Mouse (Mus musculus): ENCODE data around the gene Rab7b.

Gene Rab7b

DNA sequence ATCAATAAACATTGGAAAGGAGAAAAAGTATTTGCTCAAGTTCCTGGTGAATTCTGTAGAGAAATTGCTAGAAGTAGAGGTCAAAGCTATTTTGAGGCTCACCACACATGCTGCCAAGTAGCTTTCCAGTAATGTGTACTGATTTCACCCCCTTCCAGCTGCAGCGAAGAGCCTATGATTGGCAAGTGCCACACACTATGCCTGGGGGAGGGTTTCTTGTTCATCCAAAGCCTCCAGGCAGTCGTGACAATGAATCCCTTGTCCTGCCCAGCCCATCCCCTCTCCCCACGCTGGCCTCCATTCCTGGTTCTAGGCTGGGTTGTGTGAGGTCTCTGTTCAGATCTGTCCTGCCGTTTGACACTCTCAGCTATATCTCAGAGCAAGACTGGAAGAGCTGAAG is 7.8 kb downstream of the Rab7b start:
- no peak for DNase-seq

GRCm38 (mm10) chr1:131698770-131699169 is 10.3 kb downstream of the Rab7b start:
- DNase-seq, result no peak

DNA sequence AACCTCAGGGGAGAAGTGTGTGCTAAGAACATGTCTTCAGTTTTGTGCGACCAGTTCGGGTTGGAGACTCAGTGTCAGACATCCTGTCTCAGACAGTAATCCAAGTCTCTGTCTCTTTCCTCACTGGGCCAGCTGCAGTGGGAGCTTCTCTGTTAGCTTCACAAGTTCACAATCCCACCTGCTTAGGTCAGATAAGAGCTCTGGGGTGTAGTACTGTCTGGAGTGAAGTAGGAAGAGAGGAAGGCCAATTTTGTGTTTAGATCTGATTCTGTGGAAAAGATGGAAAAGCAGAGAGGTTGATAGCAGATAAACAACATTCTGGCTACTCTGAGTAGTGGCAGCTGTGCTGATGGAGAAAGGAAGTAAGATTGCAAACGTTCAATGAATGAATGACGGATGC is 11.1 kb downstream of the Rab7b start:
- DNase-seq, result no peak

DNA sequence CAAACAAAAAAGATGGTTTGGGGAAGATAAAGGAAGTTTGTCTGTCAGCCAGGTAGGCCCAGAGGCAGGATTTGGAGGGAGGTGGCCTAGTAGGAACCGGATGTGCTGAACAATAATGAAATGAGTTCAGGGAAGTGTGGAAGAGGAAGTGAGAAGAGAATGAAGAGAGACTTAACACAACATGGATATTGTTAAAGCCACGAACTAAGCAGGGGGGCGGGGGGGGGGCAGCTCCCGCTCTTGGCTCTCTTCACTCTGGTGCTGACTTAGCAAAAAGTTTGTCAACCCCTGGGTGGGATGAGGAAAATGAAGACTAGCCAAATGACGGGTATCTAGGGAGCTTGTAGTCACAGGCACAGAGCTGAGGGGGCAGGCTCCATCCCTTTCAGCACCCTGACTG is 12.0 kb downstream of the Rab7b start:
- DNase-seq, result no peak

DNA sequence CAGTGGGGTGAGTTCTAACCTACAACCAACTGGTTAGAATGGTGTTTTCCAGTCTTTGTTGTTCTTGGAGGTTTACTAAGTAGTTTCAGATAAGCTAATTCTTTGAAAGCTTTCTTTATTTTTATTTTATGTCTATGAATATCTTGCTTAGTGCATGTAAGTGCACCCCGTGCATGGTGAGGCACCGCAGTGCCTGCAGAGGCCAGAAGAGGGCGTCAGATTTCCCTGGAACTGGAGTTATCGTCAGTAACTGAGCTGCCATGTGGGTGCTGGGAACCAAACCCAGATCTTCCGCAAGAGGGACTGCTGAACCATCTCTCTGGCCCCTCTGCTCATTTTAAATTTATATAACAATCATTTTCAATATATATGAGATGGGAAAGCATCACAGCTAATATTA is 12.9 kb downstream of the Rab7b start:
- DNase-seq, result no peak

- DNase-seq, result no peak
Observed at GRCm38 (mm10) chr1:131702094-131702766, 13.7 kb downstream of the Rab7b start.

DNA sequence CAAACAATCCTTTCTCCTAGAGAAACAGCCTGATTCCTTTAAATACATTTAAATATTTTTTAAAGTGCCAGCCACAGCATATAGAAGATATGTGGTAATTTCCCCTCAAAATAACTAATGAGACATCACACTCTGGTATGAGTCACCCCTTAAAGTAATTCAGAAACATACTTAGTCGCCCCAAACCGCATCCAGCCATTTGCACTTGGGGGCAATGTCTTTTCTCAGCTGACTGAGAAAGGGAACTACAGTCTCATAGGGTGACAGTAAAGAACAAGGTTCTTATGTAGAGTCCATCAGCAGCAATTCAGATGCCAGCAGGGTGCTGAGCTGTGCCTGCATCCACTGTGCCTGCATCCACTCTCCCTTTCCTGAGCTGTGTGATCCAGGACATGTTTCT is 15.0 kb downstream of the Rab7b start:
- DNase-seq, result no peak

- DNase-seq, result peak; percentile 65
Observed at GRCm38 (mm10) chr1:131708338-131708737, 19.8 kb downstream of the Rab7b start.

DNA sequence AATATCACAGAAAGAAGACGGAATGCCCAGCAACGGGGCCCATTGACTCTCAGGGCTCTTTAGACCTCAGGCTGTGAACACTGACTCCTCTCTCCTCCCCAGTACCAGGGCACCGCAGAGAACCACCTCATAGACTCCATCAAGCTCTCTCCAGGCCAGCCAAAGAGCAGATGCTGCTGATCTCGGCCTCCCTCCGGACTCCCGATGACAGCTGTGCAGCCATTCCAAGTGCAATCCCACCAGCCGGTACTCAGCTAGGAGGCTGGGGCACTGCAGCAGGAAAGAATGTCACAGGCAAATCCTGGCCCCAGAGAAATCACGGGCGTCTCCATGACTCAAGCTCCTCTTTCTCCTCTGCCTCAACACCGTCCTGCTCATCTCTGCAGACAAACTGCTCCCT is 23.0 kb downstream of the Rab7b start:
- no peak for DNase-seq

DNA sequence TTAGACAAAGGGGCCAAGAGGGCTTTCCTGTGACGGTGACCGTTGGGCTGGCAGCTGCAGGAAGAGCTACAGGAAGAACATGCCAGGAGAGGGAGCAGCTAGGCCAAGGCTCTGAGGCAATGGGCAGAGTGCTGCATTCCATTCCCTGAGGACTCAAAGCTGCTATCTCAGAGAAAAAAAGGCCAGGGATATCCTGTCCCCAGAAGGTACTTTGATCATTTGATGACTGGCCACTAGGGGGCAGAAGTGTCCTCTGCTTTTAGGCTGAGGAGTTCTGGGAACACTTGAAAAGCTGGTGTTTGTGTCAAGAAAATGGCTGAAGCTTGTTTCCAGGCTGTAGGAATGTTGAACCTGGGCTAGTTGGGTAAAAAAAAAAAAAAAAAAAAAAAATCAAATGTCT is 23.9 kb downstream of the Rab7b start:
- peak; percentile 82 for DNase-seq

- DNase-seq, result no peak
Observed at GRCm38 (mm10) chr1:131714388-131715337, 26.2 kb downstream of the Rab7b start.

GRCm38 (mm10) chr1:131718952-131719694 is 30.6 kb downstream of the Rab7b start:
- no peak for DNase-seq

DNA sequence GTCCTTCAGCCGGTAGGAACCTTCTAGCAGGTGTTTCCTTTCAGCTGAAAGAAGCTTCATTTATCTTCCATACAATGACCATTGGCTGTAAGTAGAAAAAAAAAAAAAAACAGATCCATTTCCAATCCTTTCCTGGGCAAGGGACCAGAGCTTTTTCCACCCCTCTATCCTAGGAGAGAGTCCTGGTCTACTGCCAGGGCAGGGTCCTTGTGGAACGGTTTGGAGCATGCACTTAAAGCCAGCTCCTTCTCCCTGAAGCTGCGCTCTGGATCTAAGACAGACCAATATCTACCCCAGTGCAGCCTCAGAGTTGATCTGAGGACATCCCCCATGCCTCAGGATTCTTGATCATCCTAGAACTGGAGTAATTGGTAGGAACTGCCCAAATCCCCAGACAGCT is 33.5 kb downstream of the Rab7b start:
- DNase-seq, result no peak

DNA sequence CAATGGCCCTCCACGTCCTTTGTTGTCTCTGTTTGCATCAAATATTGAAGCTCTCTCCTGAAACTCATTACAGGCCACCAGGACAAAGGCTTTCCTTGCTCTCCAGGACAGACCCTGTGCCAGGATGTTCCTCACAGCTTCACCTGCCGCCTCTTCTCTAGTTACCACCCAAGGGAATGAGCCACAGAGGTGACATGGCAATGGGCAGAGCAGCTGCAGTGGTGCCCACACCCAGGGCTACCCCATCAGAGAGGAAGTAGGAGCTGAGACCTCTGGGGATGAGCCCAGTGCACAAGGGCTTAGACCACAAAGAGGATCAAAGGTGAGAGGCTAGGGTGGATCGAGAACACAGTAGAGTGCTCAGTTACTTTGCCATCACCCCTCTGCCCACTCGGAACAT is 35.1 kb downstream of the Rab7b start:
- DNase-seq, result no peak

- no peak for DNase-seq
Observed at GRCm38 (mm10) chr1:131726586-131726985, 38.1 kb downstream of the Rab7b start.

- DNase-seq, result no peak
Observed at GRCm38 (mm10) chr1:131730639-131731437, 42.3 kb downstream of the Rab7b start.

- DNase-seq, result no peak
Observed at GRCm38 (mm10) chr1:131733474-131734180, 45.1 kb downstream of the Rab7b start.

DNA sequence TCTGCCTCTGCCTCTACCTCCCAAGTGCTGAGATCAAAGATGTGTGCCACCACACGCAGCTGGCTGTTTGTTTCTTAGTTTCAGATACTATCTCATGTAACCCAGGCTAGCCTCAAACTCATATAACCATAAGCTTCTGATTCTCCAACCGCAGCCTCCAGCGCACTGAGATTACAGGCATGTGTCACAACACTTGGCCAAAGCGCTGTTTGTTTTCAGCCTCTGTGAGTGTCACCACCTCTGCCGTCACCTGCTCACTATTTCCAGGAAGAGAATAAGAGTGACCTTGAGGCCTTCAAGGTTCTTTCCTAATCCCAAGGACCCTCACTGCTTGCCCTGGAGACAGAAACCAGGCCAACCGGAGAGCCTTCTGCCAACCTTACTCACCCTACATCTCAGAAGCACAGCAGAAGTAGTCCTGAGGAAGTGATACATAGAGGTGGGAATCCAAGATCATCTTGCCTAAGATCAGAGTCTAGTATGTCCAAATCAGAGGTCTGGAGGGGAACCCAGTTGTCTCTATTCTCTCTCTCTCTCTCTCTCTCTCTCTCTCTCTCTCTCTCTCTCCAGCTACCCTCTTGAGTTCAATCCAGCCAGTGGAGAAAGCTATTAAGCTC is 46.3 kb downstream of the Rab7b start:
- no peak for DNase-seq

DNA sequence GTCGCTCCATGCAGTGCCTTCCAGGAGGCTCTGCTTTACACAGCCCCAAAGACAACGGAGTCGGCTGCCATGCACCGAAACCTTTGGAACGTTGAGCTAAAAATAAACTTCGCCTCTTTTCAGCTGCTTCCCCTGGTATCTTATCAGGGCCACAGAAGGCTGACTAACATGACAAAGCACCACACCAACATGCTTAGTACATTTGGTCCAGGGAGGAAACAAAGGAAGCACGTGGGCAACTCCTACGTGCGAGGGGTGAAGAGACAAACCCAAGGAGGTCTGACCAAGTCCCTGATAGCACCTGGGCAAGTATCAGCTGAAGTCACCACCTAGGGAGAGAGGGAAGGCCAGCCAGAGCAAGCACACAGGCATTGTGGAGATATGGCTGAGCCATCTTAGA is 48.0 kb downstream of the Rab7b start:
- DNase-seq, result no peak

- peak; percentile 75 for DNase-seq
Observed at GRCm38 (mm10) chr1:131737269-131737668, 48.8 kb downstream of the Rab7b start.

DNA sequence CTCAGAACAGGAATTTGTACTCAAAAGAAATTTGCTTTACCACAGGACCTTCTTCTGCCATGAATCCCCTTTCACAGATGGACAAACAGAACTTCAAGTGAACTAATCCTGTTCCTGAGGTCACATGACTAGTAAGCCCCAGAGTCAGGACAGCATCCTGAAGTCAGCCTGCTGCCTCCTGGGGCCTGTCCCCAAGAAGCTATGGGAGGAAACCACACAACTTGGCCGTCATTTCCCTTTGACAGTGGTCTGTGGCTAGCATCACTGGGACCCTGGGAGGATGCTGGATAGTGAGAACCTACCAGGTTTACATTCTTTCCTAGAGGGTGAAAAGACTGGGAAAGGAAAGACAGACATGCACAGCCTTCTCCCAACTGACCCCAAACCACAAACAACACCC is 50.3 kb downstream of the Rab7b start:
- no peak for DNase-seq
